Mouse (Mus musculus) cerebellum, adult 18-20 months (tissue): ENCODE results near the gene Calhm2.

Experiments used
- DNase-seq, 2 experiments: peaks; one replicate each; pipeline ENCODE4 v3.0.0; 2021

Gene Calhm2

DNA sequence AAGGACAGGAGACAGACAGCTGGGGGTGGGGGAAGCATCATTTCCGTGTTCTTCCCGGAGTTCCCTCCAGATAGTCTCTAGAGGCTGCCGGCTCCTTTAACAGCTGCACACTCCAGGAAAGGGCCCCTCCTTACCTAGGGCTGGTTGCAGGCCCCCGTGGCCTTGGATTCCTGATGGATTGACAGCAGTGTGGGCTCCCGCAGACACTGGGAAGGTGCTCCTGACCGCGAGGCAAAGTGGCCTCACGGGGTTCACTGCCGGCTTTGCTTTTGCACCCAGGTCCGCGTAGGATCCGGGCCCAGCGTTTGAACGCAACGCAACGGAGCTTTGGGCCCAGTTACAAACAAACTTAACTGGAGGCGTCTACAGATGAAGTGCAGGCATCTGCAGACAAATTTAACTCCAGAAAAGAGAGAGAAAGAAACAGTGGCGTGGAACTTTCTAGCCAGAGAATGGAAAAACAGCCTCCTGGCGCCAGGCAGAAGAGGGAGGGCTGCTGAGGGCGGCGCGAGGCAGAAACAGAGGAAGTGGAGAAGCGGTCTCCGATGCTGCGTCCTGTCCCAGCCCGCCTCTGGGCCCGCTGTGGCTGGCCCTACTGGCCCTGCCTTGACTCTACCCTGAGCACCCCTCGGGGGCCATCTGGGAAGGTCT lies at the start of gene Calhm2:
Calhm2 (minus strand) TSS at position 524 of the 651 bp plus-strand sequence.
- peak; percentile 10 to 11 for DNase-seq

GRCm38 (mm10) chr19:47186514-47187275 lies 48.6 kb upstream of the Calhm2 start:
- DNase-seq, result peak in 1 of 2 experiments; percentile 73

DNA sequence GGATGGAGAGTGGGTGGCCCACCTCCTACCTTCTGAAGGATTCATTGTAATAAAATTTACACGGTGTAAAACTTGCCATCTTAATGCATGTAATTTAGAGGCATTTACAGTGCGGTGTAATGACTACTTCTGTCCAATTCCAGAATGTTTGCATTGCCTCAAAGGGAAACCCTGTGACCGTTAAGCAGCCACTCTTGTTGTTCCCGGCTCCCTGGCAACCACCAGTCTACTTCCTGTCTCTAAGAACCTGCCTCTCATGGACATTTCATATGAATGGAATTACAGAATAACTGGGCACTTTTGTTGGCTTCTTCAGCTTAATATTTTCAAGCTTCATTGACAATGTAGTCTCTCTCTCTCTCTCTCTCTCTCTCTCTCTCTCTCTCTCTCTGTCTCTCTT lies 46.6 kb upstream of the Calhm2 start:
- no peak for DNase-seq

DNA sequence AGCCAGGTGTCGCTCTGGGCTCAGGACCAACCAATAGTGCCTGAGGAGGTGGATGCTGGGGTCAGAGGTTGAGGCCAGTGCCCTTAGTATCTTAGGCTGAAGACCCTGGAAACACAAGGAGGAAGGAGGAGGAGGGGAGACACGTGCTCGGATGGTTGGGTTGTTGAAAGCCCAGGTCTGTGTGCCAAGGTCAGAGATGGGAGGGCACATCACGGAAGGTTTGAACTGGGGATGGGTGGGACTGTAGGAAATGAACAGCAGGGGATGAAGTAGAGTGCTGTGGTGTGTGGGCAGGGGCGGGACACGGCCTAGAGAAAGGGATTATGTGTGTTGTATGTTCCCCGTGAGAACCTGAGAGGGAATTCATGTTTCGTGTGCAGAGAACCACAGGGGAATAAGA lies 46.1 kb upstream of the Calhm2 start:
- DNase-seq, result peak in 1 of 2 experiments; percentile 22

GRCm38 (mm10) chr19:47180011-47180410 lies 41.9 kb upstream of the Calhm2 start:
- peak in 1 of 2 experiments; percentile 55 for DNase-seq

DNA sequence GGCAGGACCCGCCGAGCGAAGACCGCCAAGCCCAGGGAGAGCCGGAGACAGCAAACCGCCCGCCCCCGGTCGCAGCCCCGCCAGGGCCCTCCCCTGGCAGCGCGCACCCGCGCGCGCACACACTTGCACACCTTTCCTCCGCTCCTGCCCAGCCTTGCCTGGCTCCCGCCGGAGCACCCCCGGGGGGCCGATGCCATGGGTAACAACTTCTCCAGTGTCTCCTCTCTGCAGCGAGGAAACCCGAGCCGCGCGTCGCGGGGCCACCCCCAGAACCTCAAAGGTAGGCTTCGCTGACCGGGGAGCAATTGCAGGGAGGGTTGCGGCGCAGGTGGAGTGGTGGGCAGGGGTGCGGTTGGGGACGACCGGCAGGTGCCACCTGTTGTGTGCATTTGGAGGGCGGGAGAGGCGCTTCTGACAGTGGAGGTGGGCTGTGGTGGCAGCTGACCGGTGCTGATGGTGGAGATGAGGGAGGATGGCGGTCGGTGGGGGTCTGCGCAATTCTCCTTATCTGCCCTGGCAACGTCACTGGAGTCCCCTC lies 41.2 kb upstream of the Calhm2 start:
- peak; percentile 65 to 77 for DNase-seq

DNA sequence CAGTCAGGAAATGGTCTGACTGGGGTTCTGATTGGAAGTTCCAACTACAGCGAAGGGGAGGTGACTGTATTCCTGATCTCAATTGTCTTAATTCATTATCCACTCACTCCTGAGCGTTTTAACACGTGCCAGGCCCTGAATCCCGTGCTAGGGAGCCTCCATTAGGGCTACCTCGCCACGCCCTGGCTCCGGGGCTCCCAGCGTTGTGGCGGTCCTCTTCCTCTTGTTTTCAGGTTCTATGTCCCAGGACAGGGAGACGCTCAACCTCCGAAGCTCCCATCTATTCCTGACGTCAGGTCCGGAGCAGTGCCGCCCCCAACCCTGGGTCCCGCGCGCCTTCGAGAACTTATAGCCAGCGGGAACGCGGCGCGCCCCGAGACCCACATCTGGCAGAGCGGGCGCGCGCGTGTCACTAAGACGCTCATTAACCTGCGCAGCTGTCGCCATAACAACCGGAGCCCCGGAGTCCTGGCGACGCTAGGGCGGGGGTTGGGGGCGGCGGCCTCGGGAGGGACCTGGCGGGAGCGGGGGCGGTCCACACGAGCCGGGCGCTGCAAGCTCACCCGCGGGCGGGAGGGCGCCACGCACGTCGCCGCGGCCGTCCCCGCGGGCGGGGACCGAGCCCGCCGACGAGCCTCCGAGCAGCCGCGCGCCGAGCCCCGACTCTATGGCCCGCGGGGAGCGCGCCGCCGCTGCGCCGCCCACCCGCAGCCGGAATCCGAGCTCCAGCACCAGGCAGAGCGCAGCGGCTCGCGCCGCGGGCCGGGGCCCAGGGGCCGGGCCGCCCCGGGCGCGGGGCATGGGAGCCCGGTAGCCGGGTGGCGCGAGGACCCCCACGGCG lies 40.6 kb upstream of the Calhm2 start, which contains the start of gene Neurl1a:
Neurl1a (plus strand) TSS at position 390 of the 841 bp plus-strand sequence.
- DNase-seq, result peak; percentile 70 to 82

DNA sequence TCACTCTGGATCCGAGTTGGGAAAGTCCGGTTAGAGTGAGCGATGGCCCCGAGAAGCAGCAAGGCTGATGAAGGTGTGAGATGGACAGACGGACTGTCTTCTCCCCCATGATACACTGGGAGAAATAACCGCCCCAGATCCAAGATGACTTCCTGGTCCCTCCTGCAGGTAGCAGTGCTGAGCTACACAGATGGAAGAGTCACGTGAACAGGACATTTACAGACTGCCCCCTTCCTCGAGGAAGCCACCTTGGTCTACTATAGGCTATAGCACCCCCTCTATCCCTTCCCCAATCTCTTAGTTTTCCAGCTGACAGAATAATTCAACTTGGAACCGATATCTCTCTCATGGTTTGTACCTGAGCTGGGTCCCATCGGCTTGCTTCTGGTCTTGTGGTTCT lies 39.9 kb upstream of the Calhm2 start:
- DNase-seq, result peak; percentile 74 to 79

DNA sequence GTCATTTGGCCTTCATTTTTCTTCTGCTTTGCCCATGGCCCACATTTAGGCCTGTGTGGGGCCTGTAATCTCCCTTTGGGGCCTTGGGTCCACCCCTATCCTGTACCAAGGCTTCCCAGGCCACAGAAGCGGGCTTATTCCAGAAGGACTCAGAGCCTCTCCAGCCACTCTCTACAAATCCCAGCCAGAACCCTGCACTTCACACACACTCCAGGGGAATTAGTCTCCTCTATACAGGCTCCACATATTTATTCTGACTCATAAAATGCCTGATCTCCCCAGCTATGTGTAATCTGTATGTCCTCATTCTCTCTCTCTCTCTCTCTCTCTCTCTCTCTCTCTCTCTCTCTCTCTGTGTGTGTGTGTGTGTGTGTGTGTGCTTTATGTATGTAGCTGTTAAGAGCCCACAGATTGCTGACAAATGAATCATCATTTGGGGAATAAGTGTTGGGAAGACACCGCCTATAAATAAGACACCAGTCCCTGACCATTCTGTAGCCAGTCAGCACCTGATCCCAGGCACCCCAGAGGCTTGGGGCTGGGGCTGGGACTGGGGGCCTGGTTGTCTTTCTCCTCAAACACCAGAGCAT lies 38.9 kb upstream of the Calhm2 start:
- no peak for DNase-seq

- DNase-seq, result no peak
Measured at GRCm38 (mm10) chr19:47175472-47175871, 37.4 kb upstream of the Calhm2 start.

DNA sequence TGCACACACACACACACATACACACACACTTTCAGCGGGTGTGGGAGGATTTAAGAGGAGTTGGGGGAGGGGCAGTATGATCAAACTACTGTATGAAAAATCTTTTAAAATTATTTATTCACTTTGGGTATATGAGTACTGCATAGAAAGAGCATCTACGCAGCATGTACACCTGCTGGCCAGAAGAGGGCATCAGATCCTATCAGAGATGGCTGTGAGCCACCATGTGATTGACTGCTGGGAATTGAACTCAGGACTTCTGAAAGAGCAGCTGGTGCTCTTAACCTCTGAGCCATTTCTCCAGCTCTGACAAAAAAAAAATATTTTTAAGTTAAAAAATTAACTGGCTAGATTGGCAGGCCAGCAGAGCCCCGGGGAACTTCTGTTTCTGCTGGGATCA lies 36.4 kb upstream of the Calhm2 start:
- DNase-seq, result peak; percentile 60 to 61

DNA sequence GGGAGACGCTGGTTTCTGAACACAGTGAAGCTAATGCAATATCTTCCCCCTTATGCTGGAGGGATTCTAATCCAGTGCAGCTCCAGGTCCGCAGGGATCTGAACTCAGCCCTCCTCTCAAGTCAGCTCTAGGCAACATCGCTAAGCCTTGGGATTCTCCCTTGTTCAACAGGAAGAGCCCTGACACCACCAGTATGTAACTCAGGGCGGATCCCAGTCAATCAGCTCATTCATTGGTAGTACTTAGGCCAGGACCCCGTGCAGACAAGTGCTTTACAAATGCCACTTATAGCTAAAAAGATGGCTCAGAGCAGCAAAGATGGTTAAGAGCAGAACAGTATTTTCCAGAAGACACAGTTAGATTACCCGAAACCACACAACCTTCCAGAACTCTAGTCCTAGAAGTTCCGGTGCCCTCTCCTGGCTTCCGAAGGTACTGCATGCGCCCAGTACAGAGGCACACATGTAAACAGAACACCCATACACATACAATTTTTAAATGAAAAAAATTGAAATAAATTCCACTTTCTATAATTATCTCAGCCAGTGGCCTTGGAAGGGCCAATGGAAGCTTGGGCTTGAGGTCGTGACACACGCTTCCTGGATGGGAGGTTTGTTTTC lies 30.8 kb upstream of the Calhm2 start:
- peak; percentile 88 to 89 for DNase-seq

- DNase-seq, result no peak
Measured at GRCm38 (mm10) chr19:47168223-47168622, 30.1 kb upstream of the Calhm2 start.

- DNase-seq, result no peak
Measured at GRCm38 (mm10) chr19:47167617-47168214, 29.6 kb upstream of the Calhm2 start.

DNA sequence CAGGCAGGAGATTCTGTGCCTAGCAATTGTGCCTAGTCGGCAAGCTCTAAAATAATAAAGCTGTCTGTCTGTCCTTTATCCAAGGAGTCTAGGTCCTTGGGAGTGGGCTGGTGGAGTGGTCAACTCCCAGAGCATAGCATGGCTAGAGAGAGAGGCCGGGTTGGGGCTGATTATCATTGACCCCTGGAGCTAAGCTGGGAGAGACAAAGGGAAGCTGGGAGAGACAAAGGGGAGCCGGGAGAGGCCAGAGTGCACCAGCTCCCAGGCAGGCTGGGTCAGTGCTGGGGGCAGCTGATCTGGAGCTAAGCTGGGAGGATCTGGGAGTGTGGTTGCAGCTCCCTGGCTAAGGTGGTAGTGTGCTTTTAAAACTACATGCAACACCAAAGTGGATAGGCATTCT lies 28.7 kb upstream of the Calhm2 start:
- no peak for DNase-seq

DNA sequence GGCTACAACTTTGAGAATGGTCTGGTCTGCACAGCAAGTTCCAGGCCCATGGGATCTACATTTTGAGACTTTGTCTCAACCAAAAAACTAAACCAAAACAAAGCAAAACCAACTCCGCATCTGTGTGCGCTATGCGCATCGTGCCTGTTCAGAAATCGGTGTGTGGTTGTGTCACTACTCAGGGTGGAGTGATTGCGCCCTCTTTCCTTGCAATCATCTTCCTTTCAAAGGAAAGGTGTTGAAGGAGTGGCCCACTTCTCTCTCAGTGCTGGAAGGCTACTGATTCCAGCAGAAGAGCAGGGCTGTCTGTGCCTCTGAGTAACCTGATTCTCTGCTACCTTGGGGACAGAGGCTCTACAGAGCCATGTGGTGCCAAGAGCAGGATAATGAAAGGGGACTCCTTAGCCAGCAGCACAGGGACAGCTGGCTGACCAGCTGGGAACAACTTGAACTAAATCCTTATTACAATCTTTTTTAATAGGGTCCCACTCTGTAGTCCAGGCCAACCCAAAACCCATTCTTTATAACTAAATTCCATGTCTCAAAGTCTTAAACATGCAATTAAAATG lies 25.2 kb upstream of the Calhm2 start:
- no peak for DNase-seq

DNA sequence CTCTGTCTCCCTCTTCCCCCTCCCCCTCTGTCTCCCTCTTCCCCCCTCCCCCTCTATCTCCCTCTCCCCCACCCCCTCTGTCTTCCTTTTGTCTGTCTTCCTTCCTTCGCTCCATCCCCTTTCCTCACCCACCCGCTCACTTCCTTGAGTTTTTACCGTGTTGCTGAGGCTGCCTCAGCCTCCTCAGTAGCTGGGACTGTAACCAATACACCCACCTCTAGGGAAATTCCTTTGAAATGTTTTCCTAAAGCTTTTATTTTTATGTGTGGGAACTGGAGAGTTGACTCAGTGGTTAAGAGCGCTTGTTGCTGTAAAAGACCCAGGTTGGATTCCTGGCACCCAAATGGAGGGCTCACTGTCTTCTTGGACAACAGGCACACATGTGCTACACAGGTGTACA lies 23.6 kb upstream of the Calhm2 start:
- DNase-seq, result no peak

DNA sequence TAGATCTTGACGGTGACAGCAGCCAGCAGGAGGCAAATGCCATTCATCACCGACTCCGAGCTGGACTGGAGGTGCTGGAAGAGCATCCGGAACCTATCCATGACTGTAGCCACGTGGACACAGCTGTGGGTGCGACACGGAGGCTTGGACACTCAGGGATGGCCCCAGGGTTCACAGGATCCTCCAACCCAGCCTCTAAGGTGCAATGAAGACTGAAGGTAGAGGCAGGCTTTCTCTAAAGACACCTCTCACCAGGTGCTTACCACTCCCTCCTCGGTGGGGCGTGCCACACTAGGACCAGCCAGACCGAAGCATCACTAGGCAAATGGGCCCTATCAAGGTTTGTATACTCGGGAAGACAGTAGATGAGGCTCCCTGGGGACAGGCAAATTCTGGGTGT lies 19.6 kb upstream of the Calhm2 start, which contains the start of gene Calhm3:
Calhm3 (minus strand) TSS at position 101 of the 400 bp plus-strand sequence.
- DNase-seq, result no peak

- DNase-seq, result no peak
Measured at GRCm38 (mm10) chr19:47153767-47154166, 15.7 kb upstream of the Calhm2 start.

- DNase-seq, result no peak
Measured at GRCm38 (mm10) chr19:47152062-47152369, 13.9 kb upstream of the Calhm2 start.

- DNase-seq, result peak; percentile 43 to 56
Measured at GRCm38 (mm10) chr19:47151332-47152061, 13.4 kb upstream of the Calhm2 start.
